Mouse (Mus musculus): ENCODE results near the gene Ramp1. TPM values are rescaled to one million over a fixed set of nuclear protein-coding genes. Genes with fewer than 3 reads are reported as not detected.

Gene Ramp1
- polyA plus RNA-seq, 1 experiment from 2014 or later, result 16.5 TPM

DNA sequence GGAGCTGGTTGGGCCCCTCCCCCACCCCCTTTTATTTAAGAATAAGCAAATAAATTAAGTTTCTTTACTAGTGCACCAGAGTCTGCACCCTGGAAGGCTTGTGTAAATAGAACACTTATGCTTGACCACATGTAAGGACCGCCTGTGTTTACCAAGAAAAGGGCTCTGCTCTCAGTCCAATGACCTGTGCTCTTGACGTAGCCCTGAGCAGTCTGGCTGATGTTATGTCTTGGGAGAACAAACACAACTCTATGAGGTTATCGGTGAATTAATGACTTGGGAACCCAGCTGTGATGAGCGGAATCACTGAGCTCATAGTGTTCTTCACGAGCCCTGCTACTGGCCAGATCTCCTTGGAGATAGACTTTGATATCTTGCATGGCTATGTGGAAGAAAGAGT, 1.6 kb downstream of the Ramp1 start:
- peak overlapping the region; percentile 32 for H3K4me2 ChIP-seq (replicated peaks; ENCODE audit: low read depth)
- WGBS, result 18% methylated on average over 5 of the region's 5 CpGs
- no peak overlapping the region for H3K27ac ChIP-seq (ENCODE audit: low read depth, low read length)
- H3K9ac ChIP-seq (ENCODE audit: low read depth, low read length), result no peak overlapping the region
- H3K4me1 ChIP-seq (replicated peaks; ENCODE audit: control insufficient read depth, insufficient read depth, low read length), result no peaks in the 10 kb centered on the region
- H3K4me3 ChIP-seq (ENCODE audit: low read depth, low read length), result no peak overlapping the region
- TF ChIP-seq CTCF (IDR thresholded peaks at IDR 0.05; ENCODE audit: low read depth), result no peak
- no peaks in the 10 kb centered on the region for H3K9me3 ChIP-seq (ENCODE audit: control insufficient read depth)
- peaks cover 10% of the 10 kb centered on the region; the same call in 1 of the 2 replicates for H3K27me3 ChIP-seq (replicated peaks; ENCODE audit: control insufficient read depth, insufficient read depth, low read length)
- ATAC-seq, result peak; percentile 77
- H3K36me3 ChIP-seq (ENCODE audit: control insufficient read depth, insufficient read depth), result no peaks in the 10 kb centered on the region

DNA sequence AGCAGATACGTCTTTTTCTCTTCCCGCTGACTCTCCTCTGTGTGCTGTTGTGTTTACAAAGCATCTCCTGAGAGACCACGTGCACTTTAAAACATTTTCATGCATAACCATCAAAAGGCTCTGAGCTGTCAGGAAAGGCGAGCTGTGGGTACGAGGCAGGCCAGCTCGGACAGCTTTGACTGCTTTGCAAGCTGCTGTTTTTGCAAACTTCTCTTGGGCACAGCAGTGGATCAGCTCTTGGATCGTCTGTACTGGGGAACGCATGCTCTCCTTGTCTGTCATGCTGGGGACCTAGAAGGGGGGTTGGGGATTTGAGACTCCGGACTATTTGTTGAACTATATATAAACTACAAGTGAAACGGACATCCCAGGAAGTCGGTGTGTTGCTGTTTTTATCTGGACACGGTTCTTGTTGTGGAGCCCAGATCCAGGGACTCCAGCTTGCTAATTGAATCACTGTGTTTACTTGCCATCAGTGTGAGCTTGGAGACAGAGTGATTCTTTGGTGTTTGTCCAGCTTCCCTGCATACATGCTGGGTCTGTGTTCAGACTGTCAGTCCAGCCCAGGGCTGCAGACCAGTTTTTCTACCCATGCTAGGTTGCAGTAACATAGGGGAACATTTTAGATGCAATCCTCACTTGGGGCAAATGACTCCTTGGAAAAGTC, 2.3 kb downstream of the Ramp1 start:
- TF ChIP-seq CTCF (IDR thresholded peaks at IDR 0.05; ENCODE audit: low read depth), result no peak
- no peak overlapping the region for H3K27ac ChIP-seq (ENCODE audit: low read depth, low read length)
- H3K4me1 ChIP-seq (replicated peaks; ENCODE audit: control insufficient read depth, insufficient read depth, low read length), result no peaks in the 10 kb centered on the region
- WGBS, result 20% methylated on average over 12 of the region's 12 CpGs
- ATAC-seq, result no peak
- no peaks in the 10 kb centered on the region for H3K9me3 ChIP-seq (ENCODE audit: control insufficient read depth)
- H3K4me3 ChIP-seq (ENCODE audit: low read depth, low read length), result no peak overlapping the region
- H3K4me2 ChIP-seq (replicated peaks; ENCODE audit: low read depth), result peak overlapping the region; percentile 32
- no peaks in the 10 kb centered on the region for H3K36me3 ChIP-seq (ENCODE audit: control insufficient read depth, insufficient read depth)
- peaks cover 10% of the 10 kb centered on the region; the same call in 1 of the 2 replicates for H3K27me3 ChIP-seq (replicated peaks; ENCODE audit: control insufficient read depth, insufficient read depth, low read length)
- H3K9ac ChIP-seq (ENCODE audit: low read depth, low read length), result no peak overlapping the region

DNA sequence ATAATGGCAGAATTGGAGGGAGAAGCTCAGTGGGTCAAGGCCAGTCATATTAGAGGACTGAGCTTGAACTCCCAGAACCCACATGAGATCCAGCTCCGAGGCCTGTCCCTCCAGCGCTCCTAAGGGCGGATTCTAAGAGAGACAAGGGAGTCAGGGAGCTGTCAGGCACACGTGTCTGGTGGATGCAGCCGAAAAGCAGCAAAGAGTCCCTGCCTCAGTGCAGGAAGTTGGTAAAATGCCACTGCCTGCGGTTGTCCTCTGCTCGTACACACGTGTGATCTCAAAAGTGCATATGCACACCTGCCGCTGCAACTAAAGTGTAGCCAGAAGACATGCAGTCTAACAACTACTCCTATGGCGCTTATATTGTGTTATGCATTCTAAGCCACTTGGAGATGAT, 3.7 kb downstream of the Ramp1 start:
- Histone ChIP-seq H3K36me3 (ENCODE audit: control insufficient read depth, insufficient read depth) (no peaks in the 10 kb centered on the region), H3K9me3 (ENCODE audit: control insufficient read depth) (no peaks in the 10 kb centered on the region), H3K4me3 (ENCODE audit: low read depth, low read length) (no peak overlapping the region), H3K27me3 (replicated peaks; ENCODE audit: control insufficient read depth, insufficient read depth, low read length) (peaks cover 10% of the 10 kb centered on the region; the same call in 1 of the 2 replicates), H3K27ac (ENCODE audit: low read depth, low read length) (no peak overlapping the region), H3K4me1 (replicated peaks; ENCODE audit: control insufficient read depth, insufficient read depth, low read length) (no peaks in the 10 kb centered on the region), H3K9ac (ENCODE audit: low read depth, low read length) (no peak overlapping the region), H3K4me2 (replicated peaks; ENCODE audit: low read depth) (no peak overlapping the region)
- 85% methylated on average over 10 of the region's 10 CpGs for WGBS
- ATAC-seq, result no peak
- no peak for TF ChIP-seq CTCF (IDR thresholded peaks at IDR 0.05; ENCODE audit: low read depth)

DNA sequence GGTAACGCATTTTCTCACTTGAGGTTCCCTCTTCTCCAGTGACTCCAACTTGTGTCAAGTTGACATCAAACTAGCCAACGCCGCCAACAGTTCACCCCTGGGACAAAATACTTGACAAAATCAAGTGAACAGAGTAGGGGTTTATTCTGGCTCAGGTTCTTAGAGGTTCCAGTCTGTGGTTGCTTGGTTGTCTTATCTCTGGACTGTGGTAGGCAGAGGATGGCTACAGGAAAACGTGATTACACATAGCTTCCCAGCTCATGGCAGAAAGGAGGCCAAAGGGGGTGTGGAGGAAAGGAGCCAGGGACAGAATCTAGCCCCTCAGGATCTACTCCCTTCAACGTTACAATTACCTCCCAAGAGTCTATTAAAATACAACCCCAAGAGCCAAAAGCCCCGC, 7.1 kb downstream of the Ramp1 start:
- ATAC-seq, result no peak
- no peak overlapping the region for H3K4me2 ChIP-seq (replicated peaks; ENCODE audit: low read depth)
- H3K27ac ChIP-seq (ENCODE audit: low read depth, low read length), result no peak overlapping the region
- no peaks in the 10 kb centered on the region for H3K36me3 ChIP-seq (ENCODE audit: control insufficient read depth, insufficient read depth)
- no peak for TF ChIP-seq CTCF (IDR thresholded peaks at IDR 0.05; ENCODE audit: low read depth)
- 84% methylated on average over 6 of the region's 6 CpGs for WGBS
- H3K9me3 ChIP-seq (ENCODE audit: control insufficient read depth), result no peaks in the 10 kb centered on the region
- H3K9ac ChIP-seq (ENCODE audit: low read depth, low read length), result no peak overlapping the region
- no peaks in the 10 kb centered on the region for H3K27me3 ChIP-seq (replicated peaks; ENCODE audit: control insufficient read depth, insufficient read depth, low read length)
- no peaks in the 10 kb centered on the region for H3K4me1 ChIP-seq (replicated peaks; ENCODE audit: control insufficient read depth, insufficient read depth, low read length)
- no peak overlapping the region for H3K4me3 ChIP-seq (ENCODE audit: low read depth, low read length)

DNA sequence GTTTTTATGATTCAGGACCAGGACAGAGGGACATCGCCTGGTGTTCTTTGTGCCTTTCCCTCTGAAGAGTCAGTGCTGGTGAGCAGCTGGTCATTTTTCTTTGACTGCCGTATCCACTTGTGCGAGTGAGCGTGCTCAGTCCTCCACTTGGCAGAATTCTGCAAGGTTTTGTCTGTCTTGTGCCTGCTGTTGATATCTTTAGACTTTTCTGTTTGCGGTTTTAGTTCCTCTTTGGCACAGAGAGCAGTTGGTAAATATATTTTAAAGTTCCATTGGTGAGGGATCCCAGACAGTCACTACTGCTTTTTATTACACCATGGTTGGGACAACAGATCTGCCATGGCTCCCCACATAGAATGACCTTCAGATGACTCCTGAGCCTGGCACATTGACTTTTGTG, 7.7 kb downstream of the Ramp1 start:
- no peak for ATAC-seq
- 80% methylated on average over 5 of the region's 5 CpGs for WGBS

DNA sequence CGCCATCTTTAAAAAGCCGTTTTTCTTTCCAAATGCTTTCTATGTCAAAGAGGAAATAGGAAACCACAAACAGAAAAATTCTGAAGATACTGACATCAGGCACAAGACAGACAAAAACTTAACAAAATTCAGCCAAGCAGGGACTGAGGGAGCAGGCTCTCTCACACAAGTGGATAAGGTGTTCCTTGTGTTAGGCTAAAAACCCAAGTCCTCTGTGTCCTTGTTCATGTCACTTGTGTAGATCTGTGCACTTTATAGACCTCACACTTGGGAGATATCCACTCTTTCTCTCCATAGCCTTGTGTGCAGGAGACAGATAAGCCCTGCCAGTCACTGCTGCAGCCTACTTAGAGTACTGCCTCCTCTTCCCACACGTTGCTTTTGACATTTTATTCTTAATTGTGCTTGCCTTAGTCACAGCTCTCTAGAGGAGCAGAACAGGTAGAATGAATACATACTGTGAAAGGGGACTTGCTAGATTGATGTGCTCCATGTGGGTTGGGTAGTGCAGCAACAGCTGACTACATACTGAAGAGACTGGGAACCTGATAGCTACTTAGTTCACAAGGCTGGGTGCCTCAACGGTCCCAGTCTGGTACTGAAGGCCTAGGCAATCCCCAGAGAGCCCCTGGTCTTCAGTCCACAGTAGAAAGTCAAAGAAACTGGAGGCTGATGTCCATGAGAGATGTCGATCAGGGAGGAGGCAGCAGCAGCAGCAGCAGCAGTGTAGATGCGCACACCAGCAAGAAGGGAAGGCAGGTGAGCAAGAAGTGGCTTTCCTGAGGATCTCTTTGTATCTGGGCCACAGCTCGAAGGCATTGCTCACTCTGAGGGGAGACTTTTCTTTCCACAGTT, 8.4 kb downstream of the Ramp1 start:
- Histone ChIP-seq H3K27ac (ENCODE audit: low read depth, low read length) (no peak overlapping the region), H3K4me1 (replicated peaks; ENCODE audit: control insufficient read depth, insufficient read depth, low read length) (no peaks in the 10 kb centered on the region), H3K9ac (ENCODE audit: low read depth, low read length) (no peak overlapping the region), H3K27me3 (replicated peaks; ENCODE audit: control insufficient read depth, insufficient read depth, low read length) (no peaks in the 10 kb centered on the region), H3K4me2 (replicated peaks; ENCODE audit: low read depth) (no peak overlapping the region), H3K4me3 (ENCODE audit: low read depth, low read length) (no peak overlapping the region), H3K36me3 (ENCODE audit: control insufficient read depth, insufficient read depth) (no peaks in the 10 kb centered on the region), H3K9me3 (ENCODE audit: control insufficient read depth) (no peaks in the 10 kb centered on the region)
- no peak for TF ChIP-seq CTCF (IDR thresholded peaks at IDR 0.05; ENCODE audit: low read depth)
- no peak for ATAC-seq
- 84% methylated on average over 7 of the region's 7 CpGs for WGBS

More for the DNA sequence above, 7.7 kb downstream of the Ramp1 start:
- Histone ChIP-seq H3K27ac (ENCODE audit: low read depth, low read length) (no peak overlapping the region), H3K36me3 (ENCODE audit: control insufficient read depth, insufficient read depth) (no peaks in the 10 kb centered on the region), H3K9me3 (ENCODE audit: control insufficient read depth) (no peaks in the 10 kb centered on the region), H3K4me1 (replicated peaks; ENCODE audit: control insufficient read depth, insufficient read depth, low read length) (no peaks in the 10 kb centered on the region), H3K4me3 (ENCODE audit: low read depth, low read length) (no peak overlapping the region), H3K27me3 (replicated peaks; ENCODE audit: control insufficient read depth, insufficient read depth, low read length) (no peaks in the 10 kb centered on the region), H3K9ac (ENCODE audit: low read depth, low read length) (no peak overlapping the region), H3K4me2 (replicated peaks; ENCODE audit: low read depth) (no peak overlapping the region)
- no peak for TF ChIP-seq CTCF (IDR thresholded peaks at IDR 0.05; ENCODE audit: low read depth)

Data from intestine, postnatal 0 days (tissue).